Mouse (Mus musculus): ENCODE measurements around the gene Mbtps1. TPM values are rescaled to one million over a fixed set of nuclear protein-coding genes. Genes with fewer than 3 reads are reported as not detected.

The Mbtps1 gene
- total RNA-seq, 1 experiment: 167 TPM

DNA sequence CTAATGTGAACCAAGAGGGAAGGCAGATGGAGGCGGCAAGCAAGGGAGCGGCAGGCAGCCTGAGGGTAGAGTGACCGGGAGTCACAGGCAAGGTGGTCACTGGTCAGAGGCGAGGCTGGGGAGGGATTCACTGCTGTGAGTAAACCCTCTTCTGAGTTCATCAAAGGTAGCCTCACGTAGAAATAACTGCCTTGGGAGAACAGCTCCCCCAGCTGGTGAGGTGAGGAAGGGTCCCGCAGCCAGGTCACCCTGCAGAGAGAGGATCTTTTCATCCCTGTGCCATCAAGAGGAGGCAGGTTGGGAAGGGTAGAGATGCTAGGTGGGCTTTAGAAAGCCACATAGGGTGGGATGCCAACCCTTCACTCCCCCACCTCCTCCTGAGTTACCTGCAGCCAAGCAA is 61.7 kb downstream of the Mbtps1 start:
- in situ Hi-C loops (cut with MboI; ENCODE audit: low sequenced_read_pairs in 2 of 2, unreplicated experiment in 2 of 2): no loop called here
- Histone ChIP-seq H3K9me3 (ENCODE audit: control insufficient read depth, insufficient read depth, low read depth, low read length) (no peaks in the 10 kb centered on the region), H3K36me3 (ENCODE audit: control insufficient read depth, insufficient read depth, low read length, poor library complexity, severe bottlenecking) (no peaks in the 10 kb centered on the region), H3K4me1 (ENCODE audit: control insufficient read depth in 2 of 2, insufficient read depth in 2 of 2, low read length in 2 of 2, poor library complexity in 1 of 2) (peaks cover 0 to 19% of the 10 kb centered on the region in 2 experiments; a peak in 2 of 4 replicates), H3K9ac (ENCODE audit: insufficient read depth, low read depth, low read length, poor library complexity, severe bottlenecking) (no peak overlapping the region), H3K4me3 (ENCODE audit: insufficient read depth in 1 of 2, low read depth in 1 of 2, low read length in 2 of 2, poor library complexity in 1 of 2, severe bottlenecking in 1 of 2) (no peak overlapping the region), H3K27ac (ENCODE audit: insufficient read depth, low read depth, low read length, poor library complexity, severe bottlenecking) (no peak overlapping the region)
- peak; percentile 47 for DNase-seq (ENCODE audit: low read depth, low spot score)
- TF ChIP-seq ZC3H11A (IDR thresholded peaks at IDR 0.05; ENCODE audit: borderline replicate concordance, low read depth, low read length) (peak; percentile 44), MAFK (IDR thresholded peaks at IDR 0.05; ENCODE audit: insufficient read depth, low read depth, low read length) (no peak)

DNA sequence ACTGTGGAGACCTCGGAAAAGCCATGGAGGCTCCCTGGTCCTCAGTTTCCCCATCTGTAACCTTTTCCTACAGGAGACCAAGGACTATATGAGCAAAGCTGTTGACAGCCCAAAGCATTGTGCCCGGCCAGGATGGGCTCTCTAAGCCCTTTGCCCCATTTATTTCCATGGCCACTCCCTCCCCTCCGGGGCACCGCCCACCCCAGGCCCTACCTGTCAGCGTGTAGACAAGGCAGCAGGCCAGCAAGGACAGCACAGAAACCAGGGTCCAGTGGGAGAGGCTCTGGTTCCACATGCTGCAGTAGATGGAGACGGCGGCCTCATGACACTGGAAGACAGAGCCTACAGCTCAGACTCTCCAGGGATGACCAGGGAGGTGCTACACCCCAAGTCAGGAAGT is 71.4 kb downstream of the Mbtps1 start:
- Histone ChIP-seq H3K27ac (ENCODE audit: insufficient read depth, low read depth, low read length, poor library complexity, severe bottlenecking) (no peak overlapping the region), H3K4me3 (ENCODE audit: insufficient read depth in 1 of 2, low read depth in 1 of 2, low read length in 2 of 2, poor library complexity in 1 of 2, severe bottlenecking in 1 of 2) (no peak overlapping the region), H3K36me3 (ENCODE audit: control insufficient read depth, insufficient read depth, low read length, poor library complexity, severe bottlenecking) (no peaks in the 10 kb centered on the region), H3K4me1 (ENCODE audit: control insufficient read depth in 2 of 2, insufficient read depth in 2 of 2, low read length in 2 of 2, poor library complexity in 1 of 2) (peaks cover 6 to 34% of the 10 kb centered on the region in 2 experiments; a peak in 3 of 4 replicates), H3K9me3 (ENCODE audit: control insufficient read depth, insufficient read depth, low read depth, low read length) (no peaks in the 10 kb centered on the region), H3K9ac (ENCODE audit: insufficient read depth, low read depth, low read length, poor library complexity, severe bottlenecking) (no peak overlapping the region)
- in situ Hi-C loops (cut with MboI; ENCODE audit: low sequenced_read_pairs in 2 of 2, unreplicated experiment in 2 of 2): no loop called here
- no peak for DNase-seq (ENCODE audit: low read depth, low spot score)
- TF ChIP-seq ZC3H11A (IDR thresholded peaks at IDR 0.05; ENCODE audit: borderline replicate concordance, low read depth, low read length) (no peak), CHD2 (IDR thresholded peaks at IDR 0.05; ENCODE audit: low read depth, low read length) (no peak), MAFK (IDR thresholded peaks at IDR 0.05; ENCODE audit: insufficient read depth, low read depth, low read length) (no peak), ZNF384 (IDR thresholded peaks at IDR 0.05; ENCODE audit: low read depth, low read length) (no peak)

DNA sequence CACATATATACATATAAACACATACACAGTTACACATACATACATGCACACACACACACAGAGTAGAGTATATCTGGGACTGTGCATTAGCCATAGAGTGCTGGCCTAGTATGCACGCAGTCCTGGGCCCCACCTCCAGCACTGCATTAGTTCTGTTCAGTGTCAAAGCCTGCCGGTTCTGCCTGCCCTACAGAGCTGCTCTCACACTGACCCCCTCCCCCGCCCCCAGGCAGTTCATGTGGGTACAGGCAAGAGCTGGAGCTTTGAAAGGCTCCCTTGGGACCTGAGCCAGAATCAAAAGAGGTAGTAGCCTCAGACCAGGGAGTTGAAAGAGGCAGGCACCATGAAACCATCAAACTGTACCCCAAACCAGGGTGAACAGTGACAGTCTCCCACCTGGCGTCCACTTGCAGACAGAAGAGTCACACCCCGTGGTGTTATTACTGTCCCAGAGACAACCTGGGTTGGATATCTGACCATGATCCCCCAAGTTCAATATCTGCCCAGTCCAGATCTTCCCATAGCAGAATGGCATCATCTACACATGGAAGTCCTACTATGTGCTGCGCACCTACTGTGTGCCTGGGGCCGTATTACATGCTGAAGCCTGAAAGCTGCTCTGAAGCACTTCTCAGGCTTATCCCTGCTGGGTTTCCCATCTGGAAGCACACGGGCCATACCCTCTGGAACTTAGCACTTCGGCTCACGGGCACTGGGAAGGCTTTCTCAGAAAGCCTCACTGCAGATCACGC is 74.2 kb downstream of the Mbtps1 start:
- Histone ChIP-seq H3K27ac (ENCODE audit: insufficient read depth, low read depth, low read length, poor library complexity, severe bottlenecking) (no peak overlapping the region), H3K9ac (ENCODE audit: insufficient read depth, low read depth, low read length, poor library complexity, severe bottlenecking) (no peak overlapping the region), H3K4me3 (ENCODE audit: insufficient read depth in 1 of 2, low read depth in 1 of 2, low read length in 2 of 2, poor library complexity in 1 of 2, severe bottlenecking in 1 of 2) (no peak overlapping the region), H3K9me3 (ENCODE audit: control insufficient read depth, insufficient read depth, low read depth, low read length) (no peaks in the 10 kb centered on the region), H3K4me1 (ENCODE audit: control insufficient read depth in 2 of 2, insufficient read depth in 2 of 2, low read length in 2 of 2, poor library complexity in 1 of 2) (peaks cover 5 to 18% of the 10 kb centered on the region in 2 experiments; a peak in 3 of 4 replicates), H3K36me3 (ENCODE audit: control insufficient read depth, insufficient read depth, low read length, poor library complexity, severe bottlenecking) (no peaks in the 10 kb centered on the region)
- in situ Hi-C loops (cut with MboI; ENCODE audit: low sequenced_read_pairs in 2 of 2, unreplicated experiment in 2 of 2): no loop called here
- TF ChIP-seq ZC3H11A (IDR thresholded peaks at IDR 0.05; ENCODE audit: borderline replicate concordance, low read depth, low read length) (no peak), CHD2 (IDR thresholded peaks at IDR 0.05; ENCODE audit: low read depth, low read length) (no peak), HCFC1 (IDR thresholded peaks at IDR 0.05; ENCODE audit: borderline replicate concordance, insufficient read depth, low read length) (no peak), MAFK (IDR thresholded peaks at IDR 0.05; ENCODE audit: insufficient read depth, low read depth, low read length) (no peak), ZNF384 (IDR thresholded peaks at IDR 0.05; ENCODE audit: low read depth, low read length) (no peak)
- DNase-seq (ENCODE audit: low read depth, low spot score): no peak

DNA sequence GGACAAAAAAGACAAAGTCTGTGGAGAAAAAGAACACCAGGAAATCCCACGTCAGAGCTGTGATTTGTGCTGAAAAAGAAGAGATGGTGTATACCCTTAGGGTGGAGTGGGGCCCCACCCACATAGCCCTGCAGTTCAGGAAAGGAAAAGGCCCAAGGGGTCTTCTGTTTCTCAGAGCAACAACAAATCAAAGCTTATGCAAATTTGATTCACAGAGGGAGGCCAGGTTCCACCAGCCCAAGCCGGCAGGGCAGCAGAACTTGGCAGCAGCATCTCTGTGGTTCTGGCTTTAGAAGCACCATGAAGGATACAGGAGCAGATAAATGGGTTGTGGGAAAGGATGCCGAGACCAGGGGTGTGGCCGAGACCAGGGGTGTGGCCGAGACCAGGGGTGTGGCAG is 79.9 kb downstream of the Mbtps1 start:
- Histone ChIP-seq H3K4me1 (ENCODE audit: control insufficient read depth in 2 of 2, insufficient read depth in 2 of 2, low read length in 2 of 2, poor library complexity in 1 of 2) (peaks cover 2 to 12% of the 10 kb centered on the region in 2 experiments; a peak in 2 of 4 replicates), H3K27ac (ENCODE audit: insufficient read depth, low read depth, low read length, poor library complexity, severe bottlenecking) (no peak overlapping the region), H3K4me3 (ENCODE audit: insufficient read depth in 1 of 2, low read depth in 1 of 2, low read length in 2 of 2, poor library complexity in 1 of 2, severe bottlenecking in 1 of 2) (no peak overlapping the region), H3K36me3 (ENCODE audit: control insufficient read depth, insufficient read depth, low read length, poor library complexity, severe bottlenecking) (no peaks in the 10 kb centered on the region), H3K9ac (ENCODE audit: insufficient read depth, low read depth, low read length, poor library complexity, severe bottlenecking) (no peak overlapping the region), H3K9me3 (ENCODE audit: control insufficient read depth, insufficient read depth, low read depth, low read length) (no peaks in the 10 kb centered on the region)
- in situ Hi-C loops (cut with MboI; ENCODE audit: low sequenced_read_pairs in 2 of 2, unreplicated experiment in 2 of 2): no loop called here
- peak; percentile 56 for DNase-seq (ENCODE audit: low read depth, low spot score)
- no peak for TF ChIP-seq MAFK (IDR thresholded peaks at IDR 0.05; ENCODE audit: insufficient read depth, low read depth, low read length)

DNA sequence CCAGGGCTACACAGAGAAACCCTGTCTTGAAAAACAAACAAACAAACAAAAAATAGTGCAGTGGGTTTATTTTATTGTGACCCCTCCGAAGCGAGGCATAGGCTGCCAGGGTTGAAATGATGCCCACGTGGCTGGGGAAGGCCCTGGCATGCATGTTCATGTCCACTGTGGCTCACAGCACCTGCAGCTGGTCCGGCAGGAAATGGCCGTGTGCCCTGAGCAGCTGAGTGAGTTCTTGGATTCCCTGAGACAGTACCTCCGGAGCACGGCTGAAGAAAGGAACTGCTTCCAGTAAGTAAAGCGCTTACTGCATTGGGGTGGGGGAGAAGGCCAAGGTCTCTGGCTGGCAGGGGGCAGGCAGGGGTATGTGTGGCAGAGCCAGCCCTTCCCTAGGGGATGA is 90.4 kb downstream of the Mbtps1 start:
- H3K4me3 ChIP-seq (ENCODE audit: insufficient read depth in 1 of 2, low read depth in 1 of 2, low read length in 2 of 2, poor library complexity in 1 of 2, severe bottlenecking in 1 of 2): no peak overlapping the region
- no peak overlapping the region for H3K27ac ChIP-seq (ENCODE audit: insufficient read depth, low read depth, low read length, poor library complexity, severe bottlenecking)
- no peaks in the 10 kb centered on the region for H3K9me3 ChIP-seq (ENCODE audit: control insufficient read depth, insufficient read depth, low read depth, low read length)
- TF ChIP-seq MAFK (IDR thresholded peaks at IDR 0.05; ENCODE audit: insufficient read depth, low read depth, low read length) (no peak), ZC3H11A (IDR thresholded peaks at IDR 0.05; ENCODE audit: borderline replicate concordance, low read depth, low read length) (no peak), CHD2 (IDR thresholded peaks at IDR 0.05; ENCODE audit: low read depth, low read length) (no peak), ZNF384 (IDR thresholded peaks at IDR 0.05; ENCODE audit: low read depth, low read length) (no peak), HCFC1 (IDR thresholded peaks at IDR 0.05; ENCODE audit: borderline replicate concordance, insufficient read depth, low read length) (no peak)
- H3K4me1 ChIP-seq (ENCODE audit: control insufficient read depth in 2 of 2, insufficient read depth in 2 of 2, low read length in 2 of 2, poor library complexity in 1 of 2): peaks cover 3 to 17% of the 10 kb centered on the region in 2 experiments; a peak in 1 of 4 replicates
- no peaks in the 10 kb centered on the region for H3K36me3 ChIP-seq (ENCODE audit: control insufficient read depth, insufficient read depth, low read length, poor library complexity, severe bottlenecking)
- in situ Hi-C loops (cut with MboI; ENCODE audit: low sequenced_read_pairs in 2 of 2, unreplicated experiment in 2 of 2): no loop called here
- H3K9ac ChIP-seq (ENCODE audit: insufficient read depth, low read depth, low read length, poor library complexity, severe bottlenecking): no peak overlapping the region
- DNase-seq (ENCODE audit: low read depth, low spot score): no peak

Data from ES-E14 (cell line).